Mouse (Mus musculus): ENCODE data around the gene Rasgef1b. TPM values are rescaled to one million over a fixed set of nuclear protein-coding genes. Genes with fewer than 3 reads are reported as not detected.

Rasgef1b gene
- polyA plus RNA-seq, 2 experiments, result 4.3 to 9.2 TPM

- Histone ChIP-seq H3K9ac (ENCODE audit: low read depth, low read length, severe bottlenecking) (no peak overlapping the region), H3K4me2 (replicated peaks; ENCODE audit: low read depth, low read length, severe bottlenecking) (no peak overlapping the region), H3K4me3 (replicated peaks; ENCODE audit: low read length) (no peak overlapping the region), H3K9me3 (ENCODE audit: control insufficient read depth, low read length) (no peaks in the 10 kb centered on the region), H3K4me1 (ENCODE audit: control insufficient read depth, insufficient read depth, low read length) (no peaks in the 10 kb centered on the region), H3K27me3 (ENCODE audit: control insufficient read depth, insufficient read depth, low read length) (no peaks in the 10 kb centered on the region), H3K27ac (replicated peaks; ENCODE audit: low read depth, low read length) (no peak overlapping the region), H3K36me3 (ENCODE audit: control insufficient read depth, insufficient read depth, low read length) (no peaks in the 10 kb centered on the region)
- 75% methylated on average over 3 of the region's 3 CpGs for WGBS
- no peak for TF ChIP-seq POLR2A (IDR thresholded peaks at IDR 0.05; ENCODE audit: borderline replicate concordance, extremely low read depth, insufficient read depth, insufficient read length)
- no peak for DNase-seq (ENCODE audit: low spot score)
- no peak for ATAC-seq (ENCODE audit: low FRiP score, low read depth)
Measured at GRCm38 (mm10) chr5:99391525-99391924, 337.3 kb downstream of the Rasgef1b start.

GRCm38 (mm10) chr5:99390776-99391175 is 338.1 kb downstream of the Rasgef1b start:
- Histone ChIP-seq H3K4me1 (ENCODE audit: control insufficient read depth, insufficient read depth, low read length) (no peaks in the 10 kb centered on the region), H3K4me2 (replicated peaks; ENCODE audit: low read depth, low read length, severe bottlenecking) (no peak overlapping the region), H3K9ac (ENCODE audit: low read depth, low read length, severe bottlenecking) (no peak overlapping the region), H3K9me3 (ENCODE audit: control insufficient read depth, low read length) (no peaks in the 10 kb centered on the region), H3K4me3 (replicated peaks; ENCODE audit: low read length) (no peak overlapping the region), H3K27me3 (ENCODE audit: control insufficient read depth, insufficient read depth, low read length) (no peaks in the 10 kb centered on the region), H3K36me3 (ENCODE audit: control insufficient read depth, insufficient read depth, low read length) (no peaks in the 10 kb centered on the region), H3K27ac (replicated peaks; ENCODE audit: low read depth, low read length) (no peak overlapping the region)
- no peak for TF ChIP-seq POLR2A (IDR thresholded peaks at IDR 0.05; ENCODE audit: borderline replicate concordance, extremely low read depth, insufficient read depth, insufficient read length)
- DNase-seq (ENCODE audit: low spot score) (no peak), ATAC-seq (ENCODE audit: low FRiP score, low read depth) (no peak)
- 58% methylated on average over 7 of the region's 7 CpGs for WGBS

GRCm38 (mm10) chr5:99390314-99390713 is 338.6 kb downstream of the Rasgef1b start:
- DNase-seq (ENCODE audit: low spot score), result no peak
- Histone ChIP-seq H3K27ac (replicated peaks; ENCODE audit: low read depth, low read length) (no peak overlapping the region), H3K9ac (ENCODE audit: low read depth, low read length, severe bottlenecking) (no peak overlapping the region), H3K9me3 (ENCODE audit: control insufficient read depth, low read length) (no peaks in the 10 kb centered on the region), H3K4me2 (replicated peaks; ENCODE audit: low read depth, low read length, severe bottlenecking) (no peak overlapping the region), H3K36me3 (ENCODE audit: control insufficient read depth, insufficient read depth, low read length) (no peaks in the 10 kb centered on the region), H3K4me3 (replicated peaks; ENCODE audit: low read length) (no peak overlapping the region), H3K4me1 (ENCODE audit: control insufficient read depth, insufficient read depth, low read length) (no peaks in the 10 kb centered on the region), H3K27me3 (ENCODE audit: control insufficient read depth, insufficient read depth, low read length) (no peaks in the 10 kb centered on the region)
- ATAC-seq (ENCODE audit: low FRiP score, low read depth), result no peak
- 73% methylated on average over 3 of the region's 3 CpGs for WGBS
- TF ChIP-seq POLR2A (IDR thresholded peaks at IDR 0.05; ENCODE audit: borderline replicate concordance, extremely low read depth, insufficient read depth, insufficient read length), result no peak

- ATAC-seq (ENCODE audit: low FRiP score, low read depth) (no peak), DNase-seq (ENCODE audit: low spot score) (no peak)
- no peak overlapping the region for H3K4me2 ChIP-seq (replicated peaks; ENCODE audit: low read depth, low read length, severe bottlenecking)
- WGBS, result 90% methylated on average over 10 of the region's 10 CpGs
- H3K27ac ChIP-seq (replicated peaks; ENCODE audit: low read depth, low read length), result no peak overlapping the region
- H3K4me3 ChIP-seq (replicated peaks; ENCODE audit: low read length), result no peak overlapping the region
- H3K27me3 ChIP-seq (ENCODE audit: control insufficient read depth, insufficient read depth, low read length), result no peaks in the 10 kb centered on the region
- no peaks in the 10 kb centered on the region for H3K4me1 ChIP-seq (ENCODE audit: control insufficient read depth, insufficient read depth, low read length)
- H3K36me3 ChIP-seq (ENCODE audit: control insufficient read depth, insufficient read depth, low read length), result no peaks in the 10 kb centered on the region
- TF ChIP-seq POLR2A (IDR thresholded peaks at IDR 0.05; ENCODE audit: borderline replicate concordance, extremely low read depth, insufficient read depth, insufficient read length), result no peak
- H3K9me3 ChIP-seq (ENCODE audit: control insufficient read depth, low read length), result no peaks in the 10 kb centered on the region
- H3K9ac ChIP-seq (ENCODE audit: low read depth, low read length, severe bottlenecking), result no peak overlapping the region
Measured at GRCm38 (mm10) chr5:99388585-99389250, 340.1 kb downstream of the Rasgef1b start.

DNA sequence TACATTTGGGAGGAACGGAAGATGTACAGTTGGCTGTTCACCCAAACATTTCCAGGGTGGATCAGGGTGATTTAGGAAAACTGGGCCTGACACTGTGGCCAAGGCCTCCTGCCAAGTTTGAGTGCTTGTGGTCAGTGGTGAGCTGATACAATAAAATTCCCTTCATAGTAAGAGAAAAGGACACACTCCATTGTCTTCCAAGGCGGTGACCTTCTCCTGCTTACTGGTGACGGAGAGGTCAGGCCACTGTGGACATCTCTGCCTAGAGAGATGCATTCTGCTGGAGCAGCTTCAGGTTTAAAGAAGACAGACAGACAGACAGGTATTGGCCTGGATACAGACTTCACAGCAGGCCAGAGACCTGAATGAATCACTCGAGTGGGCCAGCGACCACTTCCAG is 340.7 kb downstream of the Rasgef1b start:
- ATAC-seq (ENCODE audit: low FRiP score, low read depth) (no peak), DNase-seq (ENCODE audit: low spot score) (no peak)
- H3K27me3 ChIP-seq (ENCODE audit: control insufficient read depth, insufficient read depth, low read length), result no peaks in the 10 kb centered on the region
- H3K27ac ChIP-seq (replicated peaks; ENCODE audit: low read depth, low read length), result no peak overlapping the region
- no peak overlapping the region for H3K4me3 ChIP-seq (replicated peaks; ENCODE audit: low read length)
- no peak for TF ChIP-seq POLR2A (IDR thresholded peaks at IDR 0.05; ENCODE audit: borderline replicate concordance, extremely low read depth, insufficient read depth, insufficient read length)
- H3K9ac ChIP-seq (ENCODE audit: low read depth, low read length, severe bottlenecking), result no peak overlapping the region
- H3K9me3 ChIP-seq (ENCODE audit: control insufficient read depth, low read length), result no peaks in the 10 kb centered on the region
- H3K4me1 ChIP-seq (ENCODE audit: control insufficient read depth, insufficient read depth, low read length), result no peaks in the 10 kb centered on the region
- no peak overlapping the region for H3K4me2 ChIP-seq (replicated peaks; ENCODE audit: low read depth, low read length, severe bottlenecking)
- 84% methylated on average over 5 of the region's 5 CpGs for WGBS
- no peaks in the 10 kb centered on the region for H3K36me3 ChIP-seq (ENCODE audit: control insufficient read depth, insufficient read depth, low read length)
